In the genomic region with DNA sequence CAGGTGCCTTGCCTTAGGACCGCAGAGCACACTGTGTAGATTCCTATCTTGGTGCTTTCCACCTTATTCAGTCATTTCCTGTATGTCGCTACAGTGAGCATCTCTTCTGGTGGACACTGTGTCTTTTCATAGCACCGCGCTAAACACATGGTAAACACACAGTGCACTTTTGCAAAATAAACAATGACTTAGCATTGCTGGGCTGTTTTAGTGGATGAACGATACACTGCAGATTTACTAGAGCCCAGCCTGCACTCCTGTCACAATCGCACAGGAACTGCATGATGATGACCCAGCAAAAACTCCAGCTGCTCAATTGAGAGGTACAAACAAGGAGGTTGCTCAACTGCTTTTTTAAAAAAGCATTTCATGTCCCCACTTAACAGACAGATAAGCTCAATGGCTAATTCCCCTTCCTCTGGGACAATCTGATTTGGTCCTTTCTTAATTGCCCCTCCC, we compare ENCODE assay signal across 21 mouse cellular contexts. TPM values are rescaled to one million over a fixed set of nuclear protein-coding genes. Genes with fewer than 3 reads are reported as not detected.
DNase-seq lines count a peak whose midpoint lies in the region; TF ChIP-seq lines count a peak whose summit lies in the region.
"Had no signal": no experiment of that assay in that cellular context is flagged by ENCODE, and none has a peak within 500 bp of the region (broad histone marks: within the 10 kb centered on the region; RNA-seq: fewer than 3 reads in every experiment).

No protein-coding gene starts in this region.

- peaks cover 23% of the 10 kb centered on the region for H3K4me1 ChIP-seq in bone marrow macrophage, adult 2 months (ENCODE audit: control insufficient read depth, insufficient read depth, low read length)

- TF ChIP-seq POLR2A in bone marrow macrophage, adult 2 months (IDR thresholded peaks at IDR 0.05; ENCODE audit: borderline replicate concordance, low read depth, low read length): no peak

- intact Hi-C loops in left cerebral cortex, adult 2 months (cut with DNase I): loop anchor here (5.0 kb wide), 1 partner anchor 36 kb away; a partner anchor contains a TSS

- peaks cover 14% of the 10 kb centered on the region; the same call in 1 of the 2 replicates for H3K79me2 ChIP-seq in macrophage (ENCODE audit: inconsistent target)

- peak overlapping the region; percentile 44 for H3K27ac ChIP-seq in bone marrow macrophage, adult 2 months (ENCODE audit: insufficient read depth, low read depth, low read length)
- peak overlapping the region; percentile 33; the same call in 1 of the 2 replicates for H3K27ac ChIP-seq in macrophage
- no peak overlapping the region for H3K27ac ChIP-seq in left cerebral cortex, adult 2 months
- H3K27ac ChIP-seq: embryonic facial prominence, embryonic 13.5 days; hindbrain, postnatal 0 days; liver, embryonic 14.5 days; midbrain, embryonic 10.5 days; stomach, embryonic 15.5 days had no signal

- no peak overlapping the region for H3K4me3 ChIP-seq in bone marrow macrophage, adult 2 months (ENCODE audit: insufficient read depth, low read length)
- H3K4me3 ChIP-seq in macrophage (ENCODE audit: inconsistent target): no peak overlapping the region
- H3K4me3 ChIP-seq in left cerebral cortex, adult 2 months: no peak overlapping the region
- H3K4me3 ChIP-seq: embryonic facial prominence, embryonic 13.5 days; midbrain, embryonic 10.5 days; stomach, embryonic 15.5 days had no signal

- no peak for TF ChIP-seq CTCF in bone marrow macrophage, adult 2 months (IDR thresholded peaks at IDR 0.05; ENCODE audit: low read depth, low read length)
- no peak for TF ChIP-seq CTCF in left cerebral cortex, adult 2 months (IDR thresholded peaks at IDR 0.05)

- peak; percentile 64 for DNase-seq in heart, adult 11 months
- DNase-seq in heart, adult 8-10 months (ENCODE audit: low spot score): no peak
- peak; percentile 71 for DNase-seq in CD4-positive helper T cell, adult 2 months (ENCODE audit: low read depth, low spot score)
- DNase-seq in cerebellum, postnatal 36 days: no peak
- DNase-seq in adrenal gland, postnatal 4 days (ENCODE audit: low spot score in 2 of 2): no peak
- DNase-seq in left cerebral cortex, adult 2 months (ENCODE audit: extremely low spot score in 1 of 2, low spot score in 2 of 2): no peak
- DNase-seq: adrenal gland, postnatal 36 days; cerebellum, adult 11 months; kidney, adult 9 months; kidney, postnatal 4 days; layer of hippocampus, postnatal 36 days; left cerebral cortex, postnatal 4 days; spleen, adult 18-20 months; thymus, postnatal 14 days had no signal

- peaks cover 45% of the 10 kb centered on the region for H3K36me3 ChIP-seq in macrophage (ENCODE audit: inconsistent target)

- WGBS in macrophage (ENCODE audit: missing documents): 25% methylated on average over 6 of the region's 6 CpGs

RNA-seq across cellular contexts. Expression of a gene that starts 2.6 kb away (rescaled TPM):
- 10 to 100 TPM in 2 of 4 experiments, 1 to 10 TPM in 2; 9.4 to 10.9 (median 10.0) TPM for total RNA-seq in heart, adult 8-10 months (2022)
- polyA plus RNA-seq in bone marrow macrophage, adult 2 months (2012; ENCODE audit: insufficient read depth, insufficient read length, missing spikeins): 15.3 and 15.8 TPM in 2 replicates
- total RNA-seq in macrophage (2018; cell fraction: chromatin; rRNA removed): 10 to 100 TPM; 25.2 to 90.8 (median 56.4) TPM
- total RNA-seq in macrophage (2018; cell fraction: cytosol; rRNA removed): 10 to 100 TPM in 20 of 26 experiments, 1 to 10 TPM in 6; 6.9 to 20.3 (median 13.7) TPM
- total RNA-seq in macrophage (2018; cell fraction: nucleus; rRNA removed): 10 to 100 TPM; 16.4 to 72.1 (median 37.8) TPM
- polyA plus RNA-seq in macrophage (2018): 13.9 to 16.3 TPM (median 14.0 TPM) in 3 replicates
- 10 to 100 TPM; 31.7 to 37.8 TPM for total RNA-seq in adrenal gland, postnatal 4 days (2021)
- 10 to 100 TPM; 32.1 TPM for total RNA-seq in left cerebral cortex, adult 2 months (2021)

RNA-seq across cellular contexts. Expression of a gene that starts 35.1 kb away (rescaled TPM):
- 10 to 100 TPM; 11.6 to 16.1 (median 15.0) TPM for total RNA-seq in heart, adult 8-10 months (2022)
- 8.6 and 9.3 TPM in 2 replicates for polyA plus RNA-seq in bone marrow macrophage, adult 2 months (2012; ENCODE audit: insufficient read depth, insufficient read length, missing spikeins)
- 10 to 100 TPM in 25 of 26 experiments, 1 to 10 TPM in 1; 5.2 to 61.5 (median 32.2) TPM for total RNA-seq in macrophage (2018; cell fraction: chromatin; rRNA removed)
- 10 to 100 TPM in 7 of 26 experiments, 1 to 10 TPM in 19; 3.5 to 12.3 (median 9.2) TPM for total RNA-seq in macrophage (2018; cell fraction: cytosol; rRNA removed)
- 10 to 100 TPM in 21 of 26 experiments, 1 to 10 TPM in 5; 8.0 to 33.9 (median 15.1) TPM for total RNA-seq in macrophage (2018; cell fraction: nucleus; rRNA removed)
- polyA plus RNA-seq in macrophage (2018): 6.4 to 12.6 TPM (median 11.2 TPM) in 3 replicates
- 10 to 100 TPM; 43.3 to 44.0 TPM for total RNA-seq in adrenal gland, postnatal 4 days (2021)
- total RNA-seq in left cerebral cortex, adult 2 months (2021): 10 to 100 TPM; 34.4 to 35.1 TPM

Comparison
In these comparisons a context has a peak if more than half of its experiments do, and no peak if none do; other contexts are left out.
1. DNase-seq: peak in heart, adult 11 months (single experiment) and CD4-positive helper T cell, adult 2 months (single experiment); none in heart, adult 8-10 months (single experiment), cerebellum, postnatal 36 days (0 of 2), adrenal gland, postnatal 4 days (0 of 2) and left cerebral cortex, adult 2 months (0 of 2).